Mouse (Mus musculus) urinary bladder, postnatal 14 days (tissue): Measurements from ENCODE around the gene Cckbr.
A peak's percentile ranks its signal among the peaks of the same experiment; 100 is the strongest.

Experiments used
- DNase-seq: peaks from one replicate; pipeline ENCODE4 v3.0.0; 2021; ENCODE audit warnings: low spot score

Gene Cckbr

DNA sequence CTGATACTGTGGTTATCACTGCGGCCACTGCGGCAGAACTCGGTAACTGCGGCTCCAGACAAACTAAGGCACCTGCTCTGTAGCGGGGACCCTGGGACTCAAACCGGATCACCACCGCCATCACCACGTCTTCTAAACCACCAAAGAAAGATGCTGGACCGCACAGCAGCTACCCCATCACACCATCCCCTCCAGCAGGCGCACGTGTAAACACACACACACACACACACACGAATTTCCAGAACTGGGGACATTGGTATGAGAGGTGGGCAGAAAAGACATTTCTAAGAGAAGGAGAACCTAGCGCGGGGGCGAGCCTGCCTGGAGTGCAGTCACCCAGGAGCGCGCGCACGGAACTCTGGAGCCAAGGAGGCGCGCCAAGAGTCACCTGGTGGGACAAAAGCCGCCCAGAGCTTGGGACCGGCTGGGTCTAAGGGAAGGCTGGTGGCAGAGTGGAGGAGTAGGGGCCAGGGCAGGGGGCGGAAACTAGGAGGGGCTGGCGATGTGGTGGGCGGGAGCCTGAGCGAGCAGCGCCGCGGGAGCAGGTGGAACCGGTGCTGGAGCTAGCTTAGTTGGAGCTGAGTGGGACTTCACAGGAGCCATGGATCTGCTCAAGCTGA, at the start of gene Cckbr:
TSS of gene Cckbr (plus strand) at position 308 of the 620 bp plus-strand sequence.
- DNase-seq = no peak

DNA sequence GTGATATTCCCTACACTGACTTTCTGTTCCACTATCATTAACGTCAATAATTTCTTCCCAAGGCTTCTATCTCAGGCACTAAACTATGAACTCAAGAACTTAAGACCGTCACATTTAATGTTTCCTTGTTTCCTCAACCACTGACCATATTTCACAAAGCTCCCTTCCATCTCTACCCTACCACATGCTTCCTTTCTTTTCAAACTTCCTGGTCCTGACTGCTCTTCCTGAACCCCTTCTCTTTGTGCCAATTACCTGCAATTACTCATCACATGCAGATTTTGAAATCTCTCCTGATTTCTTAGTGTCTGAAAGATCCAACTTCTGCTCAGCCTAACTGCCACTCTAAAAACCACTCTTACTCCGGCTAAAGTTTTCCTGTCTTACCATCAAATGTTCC, 45.2 kb upstream of the Cckbr start:
- no peak for DNase-seq

DNA sequence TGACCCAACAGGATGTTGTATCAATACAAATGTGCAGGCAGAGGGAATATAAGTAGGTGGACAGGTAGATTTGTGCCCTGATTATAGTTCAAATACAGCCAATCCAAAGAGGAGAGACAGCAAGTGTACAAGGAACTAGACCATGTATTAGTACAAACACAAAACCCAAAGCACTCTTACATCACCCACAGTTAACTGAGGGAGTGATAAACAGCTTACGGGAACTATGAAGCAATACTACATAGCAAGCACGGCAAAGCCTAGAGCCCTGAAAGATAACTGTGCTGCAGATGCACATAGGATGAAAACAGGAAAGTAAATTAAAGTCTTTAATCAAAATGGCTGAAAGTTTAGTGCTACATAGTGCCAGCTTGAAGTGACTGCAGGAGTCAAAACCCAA, 37.8 kb upstream of the Cckbr start:
- no peak for DNase-seq

DNA sequence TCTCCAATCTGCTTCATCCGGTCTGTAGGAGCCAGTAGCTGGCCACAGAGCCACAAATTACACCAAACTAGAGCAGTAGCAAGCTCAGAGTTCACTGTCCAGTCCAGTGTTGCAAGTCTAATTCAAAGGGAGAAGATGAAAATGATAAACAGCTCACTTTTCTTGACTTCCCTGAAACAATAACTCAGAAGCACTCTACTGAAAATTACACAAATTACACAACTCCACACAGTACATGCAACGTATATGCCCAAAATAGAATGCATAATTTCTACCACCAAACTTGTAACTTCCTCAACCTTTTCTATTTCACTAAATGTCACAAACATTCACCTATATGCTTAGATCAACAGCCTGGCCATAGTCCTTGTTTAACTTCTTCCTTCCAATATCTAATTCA, 35.3 kb upstream of the Cckbr start:
- DNase-seq = no peak

DNA sequence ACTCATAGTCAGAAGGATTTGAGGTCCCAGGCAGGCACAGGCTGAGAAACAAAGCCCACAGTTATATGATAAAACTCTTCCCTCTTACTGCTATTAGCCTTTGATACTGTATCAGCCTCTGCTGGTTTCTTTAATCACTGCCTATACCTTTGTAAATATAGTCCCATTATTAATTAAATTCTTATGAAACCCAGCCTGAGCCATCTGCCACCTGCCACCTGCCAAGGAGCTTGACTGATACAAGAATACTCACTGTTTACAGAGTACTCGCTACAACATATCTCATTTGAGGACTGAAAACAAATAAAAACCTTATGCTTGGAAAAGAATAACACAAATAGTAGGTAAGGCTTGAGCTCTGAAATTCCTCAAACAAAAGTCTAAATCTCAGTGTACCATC, 30.9 kb upstream of the Cckbr start:
- no peak for DNase-seq

DNA sequence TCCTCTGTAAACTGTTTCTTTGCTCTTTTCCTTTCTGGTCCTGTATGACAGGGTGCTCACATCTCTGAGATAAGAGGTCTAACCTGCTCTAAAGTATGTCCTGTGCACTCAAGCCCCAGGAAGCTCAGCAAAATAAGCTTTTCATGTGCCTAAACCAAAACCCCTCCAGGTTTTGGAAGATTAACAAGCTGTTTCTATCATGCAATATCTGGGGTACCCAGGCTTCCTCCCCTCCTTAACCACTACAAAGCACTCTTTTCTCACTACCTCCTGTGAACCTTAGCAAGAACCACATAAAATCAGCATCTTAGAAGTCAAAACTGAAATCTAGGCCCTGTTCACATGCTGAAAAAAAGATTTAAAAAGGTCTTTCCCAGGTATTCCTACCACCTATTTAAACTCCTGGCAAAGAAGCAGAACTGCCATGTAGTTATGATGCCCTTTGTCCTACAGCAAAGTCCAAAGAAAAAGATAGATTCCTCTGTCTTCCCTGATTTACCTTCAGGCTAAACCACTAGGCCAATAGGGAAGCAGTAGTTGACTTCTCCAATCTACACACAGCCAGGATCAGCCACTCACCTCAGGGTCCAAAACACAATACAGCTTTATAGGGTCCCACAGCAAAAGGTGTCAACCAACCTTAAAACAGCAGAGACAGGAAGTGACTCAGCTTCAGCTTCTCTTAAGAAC, 30.3 kb upstream of the Cckbr start:
- DNase-seq = no peak

DNA sequence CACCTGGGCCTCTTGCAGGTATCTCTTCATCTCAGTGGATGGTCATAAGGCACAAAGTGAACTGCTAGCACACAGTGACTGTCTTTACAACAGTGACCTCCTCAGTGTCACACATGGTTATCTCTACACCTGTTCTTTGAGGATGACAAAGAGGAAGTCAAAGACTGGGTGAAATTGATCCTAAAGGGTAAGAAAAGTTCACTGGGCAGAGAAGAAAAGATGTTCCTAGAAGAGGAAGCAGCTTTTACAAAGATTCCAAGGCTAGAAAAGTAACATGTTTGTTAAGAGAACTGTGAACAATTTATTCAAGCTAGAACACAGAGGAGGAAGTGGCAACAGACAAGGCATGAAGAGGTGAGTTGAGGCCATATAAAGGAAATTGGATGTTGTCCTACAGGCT, 29.4 kb upstream of the Cckbr start:
- no peak for DNase-seq

DNA sequence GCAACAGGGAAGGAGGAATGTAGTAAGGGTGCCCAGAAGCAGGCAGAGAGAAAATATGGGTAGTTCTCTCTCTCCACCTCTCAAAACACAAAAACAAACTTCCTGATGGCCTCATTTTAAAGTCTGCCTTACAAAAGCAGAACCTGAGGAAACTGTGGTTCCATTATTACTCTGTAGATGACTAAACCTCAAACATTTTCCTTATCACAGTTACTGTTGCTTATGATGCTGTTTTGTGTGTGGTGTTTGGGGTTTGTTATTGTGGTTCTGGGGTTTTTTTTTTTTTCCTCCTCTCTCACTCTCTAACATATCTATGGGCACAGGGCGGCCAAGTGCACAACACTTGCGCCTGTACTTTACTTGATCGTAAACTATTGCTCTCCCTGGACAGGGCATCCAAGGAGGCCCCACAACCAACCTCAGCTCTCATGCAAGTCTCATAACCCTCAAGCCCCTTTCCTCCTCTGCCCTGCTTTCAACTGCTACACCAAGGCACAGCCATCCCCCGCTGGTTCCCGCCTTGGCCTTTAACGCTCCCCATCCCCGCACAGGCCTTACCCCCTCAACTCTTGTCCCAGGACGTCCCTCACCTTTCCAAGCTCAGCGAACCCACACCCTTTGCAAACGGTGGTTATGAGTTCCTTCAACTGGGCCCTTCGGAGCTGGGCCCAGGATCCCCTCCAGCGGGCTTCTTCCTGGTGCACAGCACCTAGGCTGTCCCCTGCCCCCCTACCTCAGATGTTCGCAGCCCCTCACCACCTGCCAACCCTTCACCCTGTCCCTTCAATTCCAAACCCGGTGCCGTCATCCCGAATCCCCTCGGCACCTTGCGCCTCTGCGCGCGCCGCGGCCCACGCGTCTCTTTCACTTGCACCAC, 26.2 kb upstream of the Cckbr start:
- DNase-seq = peak; percentile 8

DNA sequence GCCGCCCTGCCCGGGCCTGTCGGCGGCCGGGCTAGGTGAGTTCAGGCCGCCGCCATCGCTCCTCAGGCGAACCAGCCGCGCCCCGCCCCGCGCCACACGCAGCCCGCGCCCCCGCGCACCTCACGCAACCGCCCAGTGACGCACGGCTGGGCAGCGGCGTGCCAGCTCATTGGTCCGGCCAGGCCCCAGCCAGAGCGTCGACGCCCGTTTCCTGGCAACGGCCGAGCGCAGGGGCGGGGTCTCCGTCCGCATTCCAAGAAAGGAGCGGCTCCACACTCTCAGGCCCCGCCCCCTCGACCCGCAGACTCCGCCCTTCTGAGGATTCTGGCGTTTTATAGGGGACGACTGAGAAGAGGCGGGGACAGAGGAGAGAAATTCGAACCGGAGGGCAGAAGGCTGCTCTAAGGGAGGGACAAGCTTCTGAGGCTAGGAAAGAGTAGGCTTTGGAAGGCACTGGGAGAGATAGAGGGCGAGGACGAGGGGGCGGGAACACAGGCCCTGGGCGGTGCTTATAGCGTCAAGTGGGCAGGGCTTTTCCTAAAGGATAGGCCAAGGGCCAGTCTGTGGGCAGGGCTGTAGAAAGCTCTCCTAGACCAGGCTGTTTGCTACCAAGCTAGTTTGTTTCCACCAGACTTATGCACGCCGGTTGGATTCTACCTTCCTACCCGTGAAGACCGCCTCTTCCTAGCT, 25.5 kb upstream of the Cckbr start, which contains the start of gene Fam160a2:
TSS of gene Fam160a2 (minus strand) at position 120 of the 690 bp plus-strand sequence.
- peak; percentile 100 for DNase-seq

DNA sequence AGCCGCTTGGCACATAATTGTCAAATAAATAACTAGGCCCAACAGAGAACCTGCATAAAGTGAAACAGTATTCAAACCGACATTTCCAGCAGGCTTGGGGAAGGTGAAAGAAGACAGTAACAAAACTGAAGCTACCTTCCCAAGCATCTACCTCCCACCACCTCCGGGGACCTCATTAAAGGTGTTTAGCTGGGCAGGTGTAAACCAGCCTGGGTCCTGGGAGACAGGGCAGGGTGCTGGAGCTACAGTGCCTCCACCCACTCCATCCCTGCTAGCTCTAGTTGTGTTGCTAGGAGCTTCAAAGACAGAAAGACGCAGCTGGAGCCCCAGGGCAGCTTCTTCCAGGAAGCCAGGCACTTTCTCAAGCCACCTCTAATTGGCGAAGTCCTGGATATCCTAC, 21.3 kb upstream of the Cckbr start, which contains the start of gene Cnga4:
TSS of gene Cnga4 (plus strand) at position 301 of the 400 bp plus-strand sequence.
- DNase-seq = no peak

DNA sequence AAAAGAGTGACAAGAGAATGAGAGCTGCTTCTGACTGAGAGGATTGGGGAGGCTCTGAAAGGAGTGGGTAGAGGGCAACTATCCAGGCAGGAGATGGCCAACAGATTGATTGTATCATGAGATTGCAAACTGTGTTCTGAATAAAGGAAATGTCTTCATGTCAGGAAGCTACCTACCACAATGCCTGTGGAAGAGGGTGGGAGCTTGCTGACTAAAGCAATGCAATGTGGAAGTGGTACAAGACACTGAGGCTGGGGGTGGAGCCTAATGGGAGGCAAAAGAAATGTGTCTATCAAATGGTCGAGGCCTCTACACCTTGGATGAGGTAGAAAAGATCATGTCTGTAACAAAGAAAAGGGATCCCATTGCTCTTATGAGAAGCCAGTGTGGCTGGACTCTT, 19.2 kb upstream of the Cckbr start:
- no peak for DNase-seq

DNA sequence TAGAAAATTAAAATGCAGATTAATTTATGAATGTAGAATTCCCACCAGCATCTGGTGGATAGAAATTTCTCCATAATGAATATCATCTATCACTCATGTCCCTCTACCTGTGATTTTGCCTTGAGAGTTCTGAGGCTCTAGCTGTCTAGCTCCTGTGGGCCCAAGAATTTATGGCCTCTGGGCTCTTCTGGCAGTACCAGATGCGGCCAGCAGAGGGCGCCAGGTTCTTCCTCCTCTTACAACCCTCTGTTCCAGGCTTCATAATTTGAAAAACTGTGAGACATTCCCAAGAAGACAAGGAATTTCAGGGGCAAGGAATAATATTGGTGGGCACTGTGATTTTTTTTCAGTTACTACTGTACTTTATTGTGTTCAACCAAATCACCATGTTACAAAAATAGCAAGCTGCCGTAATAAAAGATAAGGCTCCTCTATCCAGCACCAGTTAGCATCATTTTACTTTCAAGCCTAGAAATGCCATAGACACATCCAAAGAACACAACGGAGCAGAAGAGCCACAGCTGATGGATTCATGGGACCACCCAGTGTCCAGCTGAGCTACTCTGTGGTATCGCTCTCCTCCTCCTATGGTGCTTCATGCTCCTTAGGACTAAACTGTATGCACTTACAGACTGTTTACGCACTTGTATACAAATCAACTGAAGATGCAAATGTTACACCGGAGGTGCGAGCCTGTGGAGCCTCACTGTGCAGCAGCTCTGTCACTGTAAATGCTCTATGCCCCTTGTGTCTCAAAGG, 13.5 kb upstream of the Cckbr start:
- DNase-seq = peak; percentile 79

DNA sequence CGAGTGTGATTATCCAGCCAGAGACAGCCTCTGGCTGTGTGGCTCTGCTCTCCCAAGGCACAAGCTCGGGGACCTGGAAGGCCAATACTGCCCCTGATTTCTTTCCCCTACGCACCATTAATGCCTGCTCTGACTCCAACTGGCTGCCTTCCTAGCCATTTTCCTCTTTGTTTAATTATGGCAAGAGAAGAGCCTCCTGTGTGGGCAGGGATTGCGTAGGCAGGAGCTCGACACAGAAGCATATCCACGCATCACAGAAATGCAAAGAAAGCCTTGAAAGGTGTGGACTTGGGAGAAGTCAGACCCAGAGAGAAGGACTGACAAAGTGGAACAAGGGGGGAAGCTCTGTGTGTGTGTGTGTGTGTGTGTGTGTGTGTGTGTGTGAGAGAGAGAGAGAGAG, 11.1 kb upstream of the Cckbr start:
- no peak for DNase-seq

DNA sequence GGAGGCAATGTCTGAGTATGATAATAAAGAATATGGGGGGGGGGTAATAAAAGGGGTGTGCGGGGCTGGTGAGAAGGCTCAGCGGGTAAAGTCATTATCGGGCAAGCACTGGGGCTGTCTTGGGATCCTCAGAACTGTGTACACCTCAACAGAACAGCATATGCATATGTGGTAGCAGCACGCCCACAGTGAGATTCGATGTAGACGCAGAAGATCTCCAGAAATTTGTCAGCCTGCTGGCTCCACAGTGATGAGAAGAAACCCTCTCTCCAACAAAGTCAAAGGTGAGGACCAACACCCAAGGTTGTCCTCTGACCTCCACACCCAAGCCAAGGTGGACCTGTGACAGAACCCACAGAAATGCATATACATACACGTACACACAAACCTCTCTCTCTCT, 9.0 kb upstream of the Cckbr start:
- DNase-seq = no peak

DNA sequence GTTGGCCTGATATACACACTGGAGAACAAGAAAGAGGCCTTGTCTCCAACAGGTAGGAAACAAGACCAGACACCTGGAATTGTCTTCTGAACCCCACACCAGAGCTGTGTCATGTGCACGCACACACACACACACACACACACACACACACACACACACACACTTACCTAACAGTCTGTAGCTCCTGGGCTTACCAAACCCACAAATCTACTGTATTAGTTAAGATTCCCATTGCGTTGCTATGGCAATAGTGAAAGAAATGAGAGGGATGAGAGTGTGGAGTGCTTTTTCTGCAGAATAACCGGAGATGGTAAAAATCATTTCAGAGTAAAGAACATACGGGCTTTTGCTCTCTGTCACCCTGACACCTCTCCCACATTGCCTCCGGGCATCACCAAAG, 7.4 kb upstream of the Cckbr start:
- no peak for DNase-seq

DNA sequence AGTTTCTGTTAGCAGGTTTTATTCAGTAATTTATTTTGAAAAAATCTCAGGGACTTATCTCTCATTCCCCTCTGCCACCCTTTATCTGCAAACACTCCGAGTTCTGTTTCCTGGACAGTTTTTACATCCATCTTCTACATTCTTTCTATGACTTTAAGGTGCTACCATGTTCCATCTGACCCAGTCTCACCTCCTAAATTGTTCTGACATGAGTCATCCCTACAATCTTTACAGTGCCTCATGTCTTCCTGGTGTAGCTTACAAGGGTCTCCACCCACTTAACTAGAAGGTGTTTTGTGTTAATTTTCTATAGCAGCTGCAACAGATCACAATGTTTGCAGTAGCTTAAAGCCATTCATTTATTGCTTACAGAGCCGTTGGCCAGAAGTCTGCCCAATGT, 4.6 kb upstream of the Cckbr start:
- DNase-seq = no peak

DNA sequence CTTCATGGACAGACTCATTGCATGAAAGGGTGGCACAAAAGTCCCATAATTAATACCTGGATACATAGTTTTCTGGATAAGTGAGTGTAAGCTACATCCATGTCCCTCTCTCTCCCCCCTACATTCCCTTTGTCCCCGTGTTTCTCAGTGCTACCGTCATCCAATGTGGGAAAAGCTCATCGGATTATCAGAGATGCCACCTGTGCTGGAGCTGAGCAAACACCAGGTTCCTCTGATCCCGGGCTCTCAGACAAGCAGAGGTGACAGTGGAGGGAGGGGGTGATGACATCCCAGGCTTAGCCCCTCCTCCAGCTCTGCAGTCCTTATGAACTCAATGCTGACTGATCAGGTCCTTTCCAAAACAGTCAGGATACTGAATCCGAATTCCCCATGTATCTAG, 1.2 kb upstream of the Cckbr start:
- no peak for DNase-seq

DNA sequence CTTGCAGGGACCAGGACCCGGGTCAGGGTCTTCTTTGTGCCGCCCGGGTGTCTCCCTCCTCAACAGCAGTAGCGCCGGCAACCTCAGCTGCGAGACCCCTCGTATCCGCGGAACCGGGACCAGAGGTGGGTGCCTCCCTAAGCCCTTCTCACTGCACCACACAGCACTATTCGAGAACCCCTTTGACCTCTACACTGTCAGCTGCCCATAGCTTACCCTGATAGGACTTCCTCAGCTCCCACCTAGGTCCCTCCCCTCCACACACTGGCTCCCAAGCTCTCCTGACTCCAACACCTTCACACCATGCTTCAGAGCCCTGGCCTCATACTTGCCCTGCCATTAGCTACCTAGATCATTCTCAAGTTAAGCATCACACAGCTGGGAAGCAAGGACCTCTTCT, 520 bp downstream of the Cckbr start:
- DNase-seq = no peak

DNA sequence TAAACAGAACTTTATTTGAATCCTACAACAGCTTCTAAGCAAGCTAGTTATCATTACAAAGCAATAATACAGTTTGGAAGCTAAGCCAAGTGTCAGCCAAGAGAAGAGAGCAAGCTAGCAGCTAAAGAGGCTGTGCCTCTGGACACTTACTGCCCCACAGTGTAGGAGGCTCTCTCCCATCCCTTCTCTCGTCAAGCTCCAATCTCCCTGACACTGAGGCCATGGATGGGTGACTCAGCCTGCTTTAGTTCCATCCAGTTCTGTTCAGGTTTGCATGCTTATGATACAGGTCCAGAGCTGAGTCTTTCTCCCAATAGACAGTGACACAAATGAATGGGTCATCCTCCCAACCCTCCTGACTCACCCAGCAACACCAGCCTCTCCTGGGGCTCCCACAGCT, 6.5 kb downstream of the Cckbr start:
- no peak for DNase-seq

DNA sequence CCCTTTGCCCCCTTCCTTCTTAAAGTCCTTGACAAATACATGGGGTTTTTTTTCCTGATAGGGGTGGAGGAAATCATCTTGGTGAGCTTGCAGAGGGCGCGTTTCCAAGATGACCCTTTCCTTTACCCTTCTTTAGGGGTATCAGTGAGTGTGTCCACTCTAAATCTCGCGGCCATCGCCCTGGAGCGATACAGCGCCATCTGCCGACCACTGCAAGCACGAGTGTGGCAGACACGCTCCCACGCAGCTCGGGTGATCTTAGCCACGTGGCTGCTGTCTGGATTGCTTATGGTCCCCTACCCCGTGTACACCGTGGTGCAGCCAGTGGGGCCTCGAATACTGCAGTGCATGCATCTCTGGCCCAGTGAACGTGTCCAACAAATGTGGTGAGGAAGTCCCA, 8.3 kb downstream of the Cckbr start:
- no peak for DNase-seq

DNA sequence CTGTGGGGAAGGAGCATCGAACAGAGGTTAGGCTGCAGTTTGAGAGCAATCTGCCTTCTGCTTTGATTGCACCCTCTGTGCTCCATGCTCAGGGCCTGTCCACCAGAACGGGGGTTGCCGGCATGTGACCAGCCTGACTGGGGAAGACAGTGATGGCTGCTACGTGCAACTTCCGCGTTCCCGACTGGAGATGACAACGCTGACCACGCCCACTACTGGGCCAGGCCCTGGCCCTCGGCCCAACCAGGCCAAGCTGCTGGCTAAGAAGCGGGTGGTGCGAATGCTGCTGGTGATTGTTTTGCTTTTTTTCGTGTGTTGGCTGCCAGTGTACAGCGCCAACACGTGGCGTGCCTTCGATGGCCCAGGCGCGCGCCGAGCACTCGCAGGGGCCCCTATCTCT, 9.3 kb downstream of the Cckbr start:
- DNase-seq = no peak
